ENCODE assay signal across 19 mouse cellular contexts in the genomic region with DNA sequence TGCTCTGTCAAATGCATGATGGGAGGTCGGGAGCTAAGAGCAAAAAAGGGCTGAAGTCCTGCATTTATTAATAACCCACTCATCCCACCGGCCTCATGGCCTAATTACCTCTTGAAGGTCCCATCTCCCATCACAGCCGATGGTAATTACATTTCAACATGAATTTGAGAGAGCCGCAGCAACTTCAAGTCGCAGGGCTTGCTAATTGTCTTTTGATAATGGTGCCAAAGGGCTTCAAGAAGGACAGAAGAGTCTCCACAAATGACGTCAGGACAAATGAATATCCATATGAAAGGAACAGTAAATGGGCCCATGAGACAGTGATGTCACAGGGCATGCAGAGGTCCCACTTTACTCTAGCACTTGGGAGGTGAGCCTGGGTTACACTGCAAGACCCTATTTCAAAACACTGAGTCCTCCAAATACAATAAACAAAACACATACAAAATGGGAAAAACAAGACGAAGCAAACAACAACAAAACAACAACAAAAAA. TPM values are rescaled to one million over a fixed set of nuclear protein-coding genes. Genes with fewer than 3 reads are reported as not detected.
"Had no signal": no experiment of that assay in that cellular context is flagged by ENCODE, and none has a peak within 500 bp of the region (broad histone marks: within the 10 kb centered on the region; RNA-seq: fewer than 3 reads in every experiment).

No protein-coding gene starts in this region.

- H3K27me3 ChIP-seq: kidney, embryonic 15.5 days; limb, embryonic 13.5 days; liver, embryonic 15.5 days; lung, embryonic 15.5 days; midbrain, embryonic 12.5 days; midbrain, embryonic 15.5 days; neural tube, embryonic 12.5 days; neural tube, embryonic 15.5 days had no signal

- ATAC-seq: liver, embryonic 12.5 days; midbrain, embryonic 15.5 days had no signal

- H3K9me3 ChIP-seq: kidney, embryonic 15.5 days; limb, embryonic 13.5 days; liver, embryonic 12.5 days; liver, embryonic 15.5 days; lung, embryonic 15.5 days; midbrain, embryonic 12.5 days; midbrain, embryonic 15.5 days; neural tube, embryonic 12.5 days; neural tube, embryonic 15.5 days had no signal

- DNase-seq: layer of hippocampus, postnatal 36 days; liver; lung, adult 18-20 months; lung, postnatal 10 days; lung, postnatal 36 days; thymus, adult 18-20 months; thymus, postnatal 36 days had no signal

- H3K9ac ChIP-seq: kidney, embryonic 15.5 days; limb, embryonic 13.5 days; liver, embryonic 12.5 days; liver, embryonic 15.5 days; lung, embryonic 15.5 days; midbrain, embryonic 12.5 days; midbrain, embryonic 15.5 days; neural tube, embryonic 12.5 days; neural tube, embryonic 15.5 days had no signal

- H3K4me2 ChIP-seq: kidney, embryonic 15.5 days; limb, embryonic 13.5 days; liver, embryonic 12.5 days; liver, embryonic 15.5 days; lung, embryonic 15.5 days; midbrain, embryonic 12.5 days; midbrain, embryonic 15.5 days; neural tube, embryonic 12.5 days; neural tube, embryonic 15.5 days had no signal

- H3K36me3 ChIP-seq: kidney, embryonic 15.5 days; limb, embryonic 13.5 days; liver, embryonic 12.5 days; liver, embryonic 15.5 days; midbrain, embryonic 12.5 days; midbrain, embryonic 15.5 days; neural tube, embryonic 12.5 days; neural tube, embryonic 15.5 days had no signal

- H3K27ac ChIP-seq: kidney, embryonic 15.5 days; left cerebral cortex, adult 2 months; limb, embryonic 13.5 days; liver, embryonic 12.5 days; liver, embryonic 15.5 days; lung, embryonic 15.5 days; midbrain, embryonic 12.5 days; midbrain, embryonic 15.5 days; neural tube, embryonic 12.5 days; neural tube, embryonic 15.5 days had no signal

- H3K4me3 ChIP-seq: kidney, embryonic 15.5 days; left cerebral cortex, adult 2 months; limb, embryonic 13.5 days; liver, embryonic 12.5 days; liver, embryonic 15.5 days; lung, embryonic 15.5 days; megakaryocyte, embryonic 14.5 days; midbrain, embryonic 12.5 days; midbrain, embryonic 15.5 days; neural tube, embryonic 12.5 days; neural tube, embryonic 15.5 days had no signal

RNA-seq across cellular contexts. Expression of a gene that starts 3.1 kb away (rescaled TPM):
- polyA plus RNA-seq: small intestine, adult 2 months had no signal
